Mouse (Mus musculus): ENCODE measurements around the gene Gse1. TPM values are rescaled to one million over a fixed set of nuclear protein-coding genes. Genes with fewer than 3 reads are reported as not detected.

The Gse1 gene
- total RNA-seq, 2 experiments from 2014 or later: 8.4 to 32.7 TPM

GRCm38 (mm10) chr8:120534504-120535368 lies 306.5 kb downstream of the Gse1 start:
- ATAC-seq (replicated peaks; ENCODE audit: poor library complexity, severe bottlenecking): peak; percentile 25

- ATAC-seq (replicated peaks; ENCODE audit: poor library complexity, severe bottlenecking): peak; percentile 13
Observed at GRCm38 (mm10) chr8:120535452-120536305, 307.4 kb downstream of the Gse1 start.

- ATAC-seq (replicated peaks; ENCODE audit: poor library complexity, severe bottlenecking): peak; percentile 13
Observed at GRCm38 (mm10) chr8:120536306-120537206, 308.3 kb downstream of the Gse1 start.

- ATAC-seq (replicated peaks; ENCODE audit: poor library complexity, severe bottlenecking): peak; percentile 18
Observed at GRCm38 (mm10) chr8:120537207-120537817, 309.1 kb downstream of the Gse1 start.

GRCm38 (mm10) chr8:120537818-120538396 lies 309.7 kb downstream of the Gse1 start:
- ATAC-seq (replicated peaks; ENCODE audit: poor library complexity, severe bottlenecking): no peak

- ATAC-seq (replicated peaks; ENCODE audit: poor library complexity, severe bottlenecking): peak; percentile 45
Observed at GRCm38 (mm10) chr8:120538397-120539240, 310.4 kb downstream of the Gse1 start.

- ATAC-seq (replicated peaks; ENCODE audit: poor library complexity, severe bottlenecking): peak; percentile 24
Observed at GRCm38 (mm10) chr8:120539381-120539774, 311.1 kb downstream of the Gse1 start.

GRCm38 (mm10) chr8:120539775-120540625 lies 311.7 kb downstream of the Gse1 start:
- no peak for ATAC-seq (replicated peaks; ENCODE audit: poor library complexity, severe bottlenecking)

- no peak for ATAC-seq (replicated peaks; ENCODE audit: poor library complexity, severe bottlenecking)
Observed at GRCm38 (mm10) chr8:120542995-120543394, 314.7 kb downstream of the Gse1 start.

GRCm38 (mm10) chr8:120543416-120544055 lies 315.3 kb downstream of the Gse1 start:
- no peak for ATAC-seq (replicated peaks; ENCODE audit: poor library complexity, severe bottlenecking)

GRCm38 (mm10) chr8:120544155-120544554 lies 315.9 kb downstream of the Gse1 start:
- ATAC-seq (replicated peaks; ENCODE audit: poor library complexity, severe bottlenecking): no peak

- no peak for ATAC-seq (replicated peaks; ENCODE audit: poor library complexity, severe bottlenecking)
Observed at GRCm38 (mm10) chr8:120547562-120547961, 319.3 kb downstream of the Gse1 start.

GRCm38 (mm10) chr8:120548313-120548761 lies 320.1 kb downstream of the Gse1 start:
- no peak for ATAC-seq (replicated peaks; ENCODE audit: poor library complexity, severe bottlenecking)

- ATAC-seq (replicated peaks; ENCODE audit: poor library complexity, severe bottlenecking): no peak
Observed at GRCm38 (mm10) chr8:120549321-120549921, 321.2 kb downstream of the Gse1 start.

- no peak for ATAC-seq (replicated peaks; ENCODE audit: poor library complexity, severe bottlenecking)
Observed at GRCm38 (mm10) chr8:120549922-120550321, 321.7 kb downstream of the Gse1 start.

- no peak for ATAC-seq (replicated peaks; ENCODE audit: poor library complexity, severe bottlenecking)
Observed at GRCm38 (mm10) chr8:120550430-120550829, 322.2 kb downstream of the Gse1 start.
